ENCODE assay signal across 8 mouse cellular contexts in genomic region chr3:115758455-115758912, GRCm38 (mm10). TPM values are rescaled to one million over a fixed set of nuclear protein-coding genes. Genes with fewer than 3 reads are reported as not detected.
DNase-seq lines count a peak whose midpoint lies in the region.

No protein-coding gene starts in this region.

- peak; percentile 36 to 47 for DNase-seq in lung, adult 18-20 months
- DNase-seq in lung, postnatal 14 days: no peak
- peak; percentile 18 to 20 for DNase-seq in adrenal gland, postnatal 36 days
- DNase-seq in heart, postnatal 4 days: peak; percentile 44
- peak; percentile 25 for DNase-seq in lung, postnatal 25 days (ENCODE audit: low spot score)
- DNase-seq in right cerebral cortex, postnatal 4 days: no peak
- no peak for DNase-seq in cerebellum, adult 9-11 months
- no peak for DNase-seq in right cerebral cortex, postnatal 25 days

RNA-seq across cellular contexts. Expression of gene S1pr1, which starts 43.6 kb away (rescaled TPM):
- 10 to 100 TPM; 17.1 to 31.2 TPM for total RNA-seq in adrenal gland, postnatal 36 days (2021)
- total RNA-seq in heart, postnatal 4 days (2021): 100 to 1,000 TPM; 103 to 111 TPM

Comparison
In these comparisons a context has a peak if more than half of its experiments do, and no peak if none do; other contexts are left out.
1. DNase-seq: peak in lung, adult 18-20 months (2 of 2), adrenal gland, postnatal 36 days (2 of 2), heart, postnatal 4 days (single experiment) and lung, postnatal 25 days (single experiment); none in lung, postnatal 14 days (single experiment), right cerebral cortex, postnatal 4 days (single experiment), cerebellum, adult 9-11 months (single experiment) and right cerebral cortex, postnatal 25 days (single experiment).